Mouse (Mus musculus): ENCODE results near the gene Tbc1d32.
"Not testable (repeated sequence)": the region's sequence is repeated elsewhere in the genome, so short reads cannot be mapped to it uniquely, and the experiment has no call there.

The Tbc1d32 gene

GRCm38 (mm10) chr10:56228568-56229209, at the start of gene Tbc1d32:
Tbc1d32 (minus strand) TSS chr10:56228689.
- in situ Hi-C loops (cut with MboI, MseI) = no loop called here

DNA sequence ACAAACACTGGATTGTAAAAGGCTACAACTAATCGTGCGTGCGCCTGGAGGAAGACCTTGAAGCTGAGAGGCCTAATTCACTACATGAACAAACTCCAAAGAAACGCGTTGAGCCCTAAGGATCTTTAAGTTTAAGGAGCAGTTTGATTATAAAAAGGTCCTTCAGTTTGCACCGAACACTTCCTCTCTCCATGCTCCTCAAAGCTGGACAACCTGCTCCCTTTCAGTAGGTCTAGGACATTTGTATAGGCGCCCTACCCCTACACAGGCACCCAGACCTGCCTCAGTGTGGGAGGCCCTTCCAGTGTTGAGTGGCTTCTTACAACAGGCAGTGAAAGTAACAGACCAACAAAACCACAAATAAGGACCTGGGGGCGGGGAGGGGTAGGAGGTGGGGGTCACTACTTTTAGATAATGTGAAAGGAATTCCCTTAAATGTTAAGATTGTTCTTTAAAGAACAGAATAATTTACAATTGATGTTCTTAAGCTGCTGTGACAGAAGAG, 666 bp downstream of the Tbc1d32 start:
- in situ Hi-C loops (cut with MboI, MseI) = no loop called here

DNA sequence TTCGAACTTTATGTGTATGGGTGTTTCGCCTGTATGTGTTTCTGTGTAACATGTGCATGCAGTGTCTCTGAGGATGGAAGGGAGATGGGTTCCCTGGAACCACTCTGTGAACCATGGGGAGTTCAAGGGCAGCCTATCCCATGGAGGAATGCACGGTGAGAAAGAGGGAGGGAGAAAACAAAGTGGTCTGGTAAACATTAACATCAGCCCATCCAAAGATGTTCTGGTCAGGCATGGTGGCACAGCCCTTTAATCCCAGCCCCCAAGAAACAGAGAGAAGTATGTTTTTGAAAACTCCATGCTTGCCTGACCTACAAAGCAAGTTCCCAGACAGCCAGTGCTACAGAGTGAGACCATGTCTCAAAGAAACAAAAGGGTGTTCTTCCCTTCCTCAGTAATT, 12.7 kb downstream of the Tbc1d32 start:
- in situ Hi-C loops (cut with MboI, MseI) = no loop called here

DNA sequence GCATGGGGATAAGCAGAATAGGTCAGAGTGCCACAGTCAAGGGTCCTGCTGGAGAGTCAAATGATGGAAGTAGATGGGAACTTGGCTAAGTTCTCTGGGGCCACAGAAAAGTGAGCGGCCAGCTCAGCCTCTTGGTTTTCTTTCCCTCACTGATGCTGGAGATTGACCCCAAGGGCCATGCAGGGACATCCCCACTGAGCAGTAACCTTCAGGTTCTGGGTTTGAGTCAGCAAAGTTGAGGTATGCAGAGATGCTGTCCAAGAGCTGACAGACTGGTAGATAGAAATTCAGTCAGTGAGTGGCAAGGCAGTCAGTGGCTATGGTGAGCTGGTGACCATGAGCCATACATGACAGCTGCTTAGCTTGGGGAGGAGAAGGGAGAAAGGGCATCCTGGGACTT, 18.1 kb downstream of the Tbc1d32 start:
- in situ Hi-C loops (cut with MboI, MseI) = no loop called here

DNA sequence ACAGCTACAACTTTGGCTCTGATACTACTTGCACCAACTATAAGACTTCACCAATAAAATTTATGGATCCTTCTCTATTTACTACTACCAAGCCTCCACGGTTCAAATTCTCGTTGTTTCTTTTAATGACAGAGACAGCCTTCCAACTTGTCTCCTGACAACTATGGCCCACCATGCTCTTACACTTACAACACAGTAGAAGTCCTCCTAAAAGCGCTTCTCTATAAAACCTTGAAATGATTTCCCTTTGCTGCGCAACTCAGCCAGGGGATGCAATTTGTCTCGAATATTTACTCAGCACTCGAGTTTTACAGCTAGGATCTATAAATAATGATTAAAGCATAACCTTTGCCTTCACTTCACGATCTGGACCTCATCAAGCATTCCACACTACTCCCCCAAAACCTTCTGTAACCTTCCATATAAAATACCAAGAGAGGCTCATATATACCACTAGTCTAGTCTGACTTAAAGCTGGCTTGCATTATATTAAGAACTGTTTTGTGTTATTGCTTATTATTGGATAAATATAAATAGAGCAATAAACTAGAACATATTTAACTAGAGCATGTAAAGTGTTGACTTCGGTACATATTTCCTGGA, 21.6 kb downstream of the Tbc1d32 start:
- in situ Hi-C loops (cut with MboI, MseI) = no loop called here

DNA sequence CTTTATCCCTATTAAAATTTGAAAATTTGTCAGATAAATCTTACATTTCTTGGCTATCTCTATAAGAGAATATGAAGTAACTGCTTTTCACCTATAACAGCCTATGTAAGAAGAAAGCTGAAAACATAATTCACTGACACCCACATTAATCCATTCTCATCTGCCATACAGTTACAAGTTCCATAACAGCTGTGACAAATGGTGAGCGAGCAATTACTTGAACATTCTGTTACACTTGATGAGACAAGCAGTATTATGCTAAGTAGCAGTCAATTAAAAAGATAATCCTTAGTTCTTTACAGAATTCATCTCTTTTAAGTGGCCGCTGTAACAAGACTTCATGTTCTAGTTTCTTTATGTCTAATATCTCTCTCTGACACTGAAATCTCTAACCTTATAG, 24.1 kb downstream of the Tbc1d32 start:
- in situ Hi-C loops (cut with MboI, MseI) = no loop called here

- in situ Hi-C loops (cut with MboI, MseI) = no loop called here
Measured at GRCm38 (mm10) chr10:56199902-56200301, 28.6 kb downstream of the Tbc1d32 start.

- in situ Hi-C loops (cut with MboI, MseI) = no loop called here
Measured at GRCm38 (mm10) chr10:56198691-56199090, 29.8 kb downstream of the Tbc1d32 start.

DNA sequence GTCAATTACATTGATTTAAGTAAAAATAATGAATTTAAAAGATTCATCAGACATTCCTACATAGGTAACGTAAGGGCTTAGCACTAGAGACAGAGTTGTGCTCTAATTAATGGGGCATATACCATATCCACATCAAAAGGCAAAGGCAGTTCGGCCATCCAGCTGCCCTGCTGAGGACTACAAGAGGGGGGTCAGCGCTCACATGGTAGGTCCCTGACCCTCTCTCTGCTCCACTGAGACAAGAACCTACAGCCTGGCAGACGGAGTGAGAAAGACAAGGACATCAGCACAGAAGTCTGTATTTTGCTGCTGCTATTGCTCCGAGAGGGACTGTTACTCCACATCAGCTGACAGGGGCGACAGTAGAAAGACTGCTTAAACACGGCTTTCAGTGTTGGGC, 34.2 kb downstream of the Tbc1d32 start:
- in situ Hi-C loops (cut with MboI, MseI) = no loop called here

DNA sequence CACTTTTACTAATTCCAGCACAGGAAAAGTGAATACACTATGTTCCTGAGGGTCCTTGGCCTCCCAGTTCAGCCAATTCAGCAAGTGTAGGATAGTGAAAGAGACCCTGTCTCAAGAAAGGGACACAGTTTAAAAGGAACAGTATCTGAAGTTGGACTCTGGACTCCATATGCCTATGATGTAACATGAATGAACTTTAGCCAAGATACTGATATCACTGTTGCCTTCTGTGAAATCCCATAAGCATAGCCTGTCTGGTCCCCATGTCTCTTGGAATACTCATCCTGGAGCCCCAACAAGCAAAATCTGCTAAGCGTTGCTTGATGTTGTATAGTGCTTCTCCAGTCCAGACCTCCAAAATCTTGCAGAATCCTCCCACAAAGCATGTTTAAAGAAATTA, 46.8 kb downstream of the Tbc1d32 start:
- in situ Hi-C loops (cut with MboI, MseI) = no loop called here

GRCm38 (mm10) chr10:56173184-56173583, 55.3 kb downstream of the Tbc1d32 start:
- in situ Hi-C loops (cut with MboI, MseI) = no loop called here

- in situ Hi-C loops (cut with MboI, MseI) = not testable (repeated sequence)
Measured at GRCm38 (mm10) chr10:56167721-56168120, 60.8 kb downstream of the Tbc1d32 start.

DNA sequence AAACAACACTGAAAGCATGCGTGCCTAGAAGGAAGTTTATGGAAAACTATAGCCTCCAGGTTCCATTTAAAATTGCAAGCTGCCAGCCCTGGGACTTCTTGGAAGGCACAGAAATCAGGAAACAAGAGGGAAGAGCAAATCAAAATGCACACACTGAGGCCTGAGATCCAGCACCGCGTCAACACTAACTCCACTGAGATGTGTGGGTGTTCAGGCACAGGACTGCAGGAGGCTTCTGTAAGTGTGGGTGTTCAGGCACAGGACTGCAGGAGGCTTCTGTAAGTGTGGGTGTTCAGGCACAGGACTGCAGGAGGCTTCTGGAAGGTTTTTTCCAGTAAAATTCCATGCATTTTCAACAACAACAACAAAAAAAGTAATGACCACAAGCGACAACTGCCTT, 62.7 kb downstream of the Tbc1d32 start:
- in situ Hi-C loops (cut with MboI, MseI) = no loop called here

GRCm38 (mm10) chr10:56164411-56164810, 64.1 kb downstream of the Tbc1d32 start:
- in situ Hi-C loops (cut with MboI, MseI) = no loop called here

DNA sequence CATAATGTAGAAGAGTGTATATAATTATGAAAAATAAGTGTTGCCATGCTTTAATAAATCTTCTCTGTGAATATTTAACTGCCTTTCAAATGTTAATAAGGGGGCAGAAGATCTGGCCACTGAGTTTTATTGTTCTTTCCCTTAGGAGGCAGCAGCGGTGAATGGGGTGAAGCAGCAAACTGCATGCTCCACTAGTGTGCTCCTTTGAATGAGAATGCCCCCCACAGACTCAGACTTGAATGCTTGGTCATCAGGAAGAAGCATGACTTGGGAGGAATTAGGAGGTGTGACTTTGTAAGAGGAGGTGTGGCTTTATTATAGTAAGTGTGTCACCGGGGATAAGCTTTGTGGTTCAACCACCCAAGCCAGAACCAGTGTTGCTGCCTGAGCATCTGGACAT, 69.7 kb downstream of the Tbc1d32 start:
- in situ Hi-C loops (cut with MboI, MseI) = no loop called here

DNA sequence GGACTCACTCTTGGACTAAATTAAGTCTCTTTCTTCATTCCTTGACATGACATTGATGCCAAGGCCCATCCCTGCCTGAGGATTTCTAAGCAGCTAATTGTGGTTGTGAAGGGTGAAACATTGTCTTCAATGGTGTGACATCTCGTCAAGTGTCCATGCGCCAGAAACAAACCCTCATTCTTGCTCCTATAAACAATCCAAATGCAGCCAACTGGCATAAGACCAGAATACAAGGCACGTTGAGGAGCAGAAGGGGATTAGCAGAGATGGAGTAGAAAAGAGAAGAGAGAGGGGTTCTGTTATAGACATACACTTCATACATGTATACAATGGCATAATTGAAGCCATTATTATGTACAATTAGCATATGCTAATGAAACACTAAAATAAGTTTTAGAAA, 70.3 kb downstream of the Tbc1d32 start:
- in situ Hi-C loops (cut with MboI, MseI) = no loop called here

DNA sequence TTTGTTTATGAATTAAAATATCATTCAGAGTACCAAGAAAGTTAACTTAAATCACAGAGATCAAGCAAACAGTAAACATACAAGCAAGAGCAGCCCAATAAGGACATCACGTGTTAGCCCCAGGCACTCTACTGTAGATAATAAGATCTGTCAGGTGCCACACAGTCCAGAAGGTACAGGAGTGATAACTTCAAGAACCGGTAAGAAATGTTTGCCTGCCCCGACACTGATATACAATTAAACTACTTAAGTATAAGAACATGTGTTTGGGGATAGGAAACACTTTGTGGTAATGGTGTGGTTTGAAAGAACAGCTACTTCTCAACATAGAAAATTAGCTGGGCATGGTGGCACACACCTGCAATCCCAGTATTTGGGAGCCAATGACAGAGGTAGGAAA, 71.5 kb downstream of the Tbc1d32 start:
- in situ Hi-C loops (cut with MboI, MseI) = no loop called here

DNA sequence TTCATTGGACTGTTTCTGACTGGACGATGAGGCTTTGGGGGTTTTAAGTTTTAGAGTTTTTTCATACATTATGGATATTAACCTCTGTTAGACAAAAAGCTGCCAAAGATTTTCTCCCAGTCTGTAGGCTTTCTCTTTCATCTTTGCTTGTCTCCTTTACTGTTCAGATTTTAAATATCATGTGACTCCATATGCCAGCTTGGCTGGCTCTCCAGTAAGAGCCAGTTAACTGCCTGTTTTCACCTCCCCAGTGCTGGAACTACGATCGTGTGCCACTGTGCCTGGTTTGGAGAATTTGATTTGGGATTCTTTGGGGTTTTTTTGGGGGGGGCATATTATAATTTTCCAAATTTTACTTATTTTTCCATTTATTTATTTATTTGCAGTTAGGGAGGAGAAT, 79.6 kb downstream of the Tbc1d32 start:
- in situ Hi-C loops (cut with MboI, MseI) = no loop called here

DNA sequence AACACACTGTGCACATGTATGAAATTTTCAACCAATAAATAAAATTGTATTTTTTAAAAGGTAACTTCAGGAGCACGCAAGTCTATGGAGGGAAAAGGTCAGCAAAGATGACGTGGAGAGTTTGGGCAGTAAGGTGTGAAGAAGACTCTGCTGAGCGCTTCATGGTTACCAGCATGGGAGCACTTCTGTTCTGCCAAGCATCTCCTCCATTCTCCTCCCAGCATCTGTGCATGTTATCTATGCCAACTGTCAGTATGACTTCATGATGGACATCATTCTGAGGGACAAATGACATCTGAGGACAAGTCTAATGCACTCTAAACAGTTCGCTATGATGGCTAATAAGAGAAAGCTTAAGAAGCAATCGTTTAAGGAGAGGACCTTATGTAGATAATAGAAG, 91.3 kb downstream of the Tbc1d32 start:
- in situ Hi-C loops (cut with MboI, MseI) = no loop called here

GRCm38 (mm10) chr10:56129642-56130041, 98.8 kb downstream of the Tbc1d32 start:
- in situ Hi-C loops (cut with MboI, MseI) = no loop called here

DNA sequence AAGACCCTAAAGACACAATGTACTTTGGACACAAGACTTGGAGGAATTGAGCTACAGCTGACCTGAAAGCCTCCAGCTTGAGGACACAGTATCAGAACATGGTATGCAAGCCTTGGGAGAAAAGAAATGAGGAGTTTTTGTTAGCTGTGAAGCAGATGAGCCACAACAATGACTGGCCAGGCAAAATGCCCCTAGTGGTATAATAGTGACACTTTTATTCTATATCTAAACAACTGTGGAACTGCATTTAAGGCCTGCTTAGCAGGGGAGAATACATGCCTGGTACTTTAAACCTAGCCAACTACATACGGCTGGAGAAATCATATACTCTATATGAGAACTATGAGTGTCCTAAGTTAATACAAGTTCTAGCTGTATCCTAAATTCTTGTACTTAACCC, 101.5 kb downstream of the Tbc1d32 start:
- in situ Hi-C loops (cut with MboI, MseI) = no loop called here

DNA sequence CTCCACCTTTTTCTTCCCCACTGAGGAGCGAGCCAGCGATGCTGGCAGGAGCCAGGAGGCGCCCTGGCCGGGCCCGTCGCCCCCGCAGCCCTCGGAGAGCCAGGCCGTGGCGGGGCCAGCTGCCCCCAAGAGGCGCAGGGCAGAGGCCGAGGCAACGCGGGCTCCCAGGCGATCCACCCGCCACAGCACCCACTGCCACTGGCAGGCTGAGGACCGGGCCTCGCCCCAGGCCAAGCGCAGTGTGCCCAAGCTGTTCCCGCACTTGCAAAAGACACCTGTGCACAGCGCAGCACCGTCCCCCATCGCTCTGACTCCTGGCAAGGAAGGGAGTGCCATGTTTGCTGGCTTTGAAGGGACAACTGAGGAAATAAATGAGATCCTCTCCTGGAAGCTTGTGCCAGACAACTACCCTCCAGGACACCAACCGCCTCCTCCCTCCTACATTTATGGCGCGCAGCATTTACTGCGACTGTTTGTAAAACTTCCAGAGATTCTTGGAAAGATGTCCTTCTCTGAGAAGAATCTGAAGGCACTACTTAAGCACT, 112.8 kb downstream of the Tbc1d32 start:
- in situ Hi-C loops (cut with MboI, MseI) = no loop called here

GRCm38 (mm10) chr10:56114951-56115635, 113.4 kb downstream of the Tbc1d32 start:
- in situ Hi-C loops (cut with MboI, MseI) = no loop called here

Measured in T-helper 2 cell (primary cell).